Mouse (Mus musculus): Measurements from ENCODE around the gene Pitx3. TPM values are rescaled to one million over a fixed set of nuclear protein-coding genes. Genes with fewer than 3 reads are reported as not detected.

Pitx3 gene
- total RNA-seq, 2 experiments from 2014 or later = 32.2 to 36.1 TPM

Other genes starting within 250 kb of the Pitx3 start
- 10 to 100 TPM; 16.0 to 19.0 TPM for gene Armh3, start 149.8 kb downstream of the Pitx3 start, total RNA-seq (2021)
- gene Hps6, start 144.8 kb downstream of the Pitx3 start, total RNA-seq (2021) = 1 to 10 TPM; 4.9 to 5.5 TPM
- 10 to 100 TPM; 35.3 to 43.9 TPM for gene Pprc1, start 103.4 kb downstream of the Pitx3 start, total RNA-seq (2021)
- 10 to 100 TPM; 75.3 to 85.3 TPM for gene Ldb1, start 103.1 kb downstream of the Pitx3 start, total RNA-seq (2021)
- 10 to 100 TPM; 31.6 to 34.3 TPM for gene Nolc1, start 72.5 kb downstream of the Pitx3 start, total RNA-seq (2021)
- not detected for gene Elovl3, start 16.4 kb downstream of the Pitx3 start, total RNA-seq (2021)
- 10 to 100 TPM; 76.4 to 86.9 TPM for gene Gbf1, start 4.2 kb upstream of the Pitx3 start, total RNA-seq (2021)
- gene Nfkb2, start 156.0 kb upstream of the Pitx3 start, total RNA-seq (2021) = 10 to 100 TPM; 19.0 to 20.2 TPM
- gene Psd, start 178.8 kb upstream of the Pitx3 start, total RNA-seq (2021) = 1 to 10 TPM; 2.0 to 2.9 TPM
- 1 to 10 TPM; 4.4 to 5.1 TPM for gene Fbxl15, start 179.9 kb upstream of the Pitx3 start, total RNA-seq (2021)
- gene Cuedc2, start 190.4 kb upstream of the Pitx3 start, total RNA-seq (2021) = 100 to 1,000 TPM; 106 to 120 TPM
- gene Mfsd13a, start 192.8 kb upstream of the Pitx3 start, total RNA-seq (2021) = 1 to 10 TPM; 1.7 to 2.5 TPM
- under 1 TPM; 0.59 to 0.70 TPM for gene 2310034G01Rik, start 202.0 kb upstream of the Pitx3 start, total RNA-seq (2021)
- gene Actr1a, start 247.4 kb upstream of the Pitx3 start, total RNA-seq (2021) = 10 to 100 TPM; 80.8 to 88.7 TPM
- 10 to 100 TPM; 20.1 to 23.5 TPM for gene Sufu, start 248.6 kb upstream of the Pitx3 start, total RNA-seq (2021)

Measured in gastrocnemius, postnatal 4 days (tissue).